Mouse (Mus musculus) colon, adult 2 months (tissue): ENCODE data around the gene Neurod1. TPM values are rescaled to one million over a fixed set of nuclear protein-coding genes. Genes with fewer than 3 reads are reported as not detected.

ENCODE experiments used
- polyA plus RNA-seq: library from polyadenylated mRNA; depleted of rRNA; stranded (reverse); fragments of >200 nt; gene quantifications from 2 replicates; pipeline ENCODE4 v1.2.3, GENCODE M21; 2012; rRNA removed

Gene Neurod1
- 1.8 and 2.8 TPM in 2 replicates for polyA plus RNA-seq

GRCm38 (mm10) chr2:79456575-79457349, at the start of gene Neurod1, which contains the start of gene Cerkl:
TSS of gene Neurod1 (minus strand) at chr2:79456751.
TSS of gene Cerkl (minus strand) at chr2:79456785.

Other genes with a start within 250 kb of the Neurod1 start
- 2.1 and 2.4 TPM in 2 replicates for gene Itga4, start 201.3 kb downstream of the Neurod1 start, polyA plus RNA-seq
- gene Cerkl, start within 50 bp of the Neurod1 start, polyA plus RNA-seq = 0.15 and 0.43 TPM in 2 replicates
- 18.9 and 19.5 TPM in 2 replicates for gene Itprid2, start 178.6 kb upstream of the Neurod1 start, polyA plus RNA-seq